Mouse (Mus musculus) left cerebral cortex, adult 18-20 months (tissue): Measurements from ENCODE around the gene Kif1bp. TPM values are rescaled to one million over a fixed set of nuclear protein-coding genes. Genes with fewer than 3 reads are reported as not detected.
"Not testable (repeated sequence)": the region's sequence is repeated elsewhere in the genome, so short reads cannot be mapped to it uniquely, and the experiment has no call there.

Experiments
- DNase-seq, 2 experiments: peaks; one replicate each; pipeline ENCODE4 v3.0.0; 2021 to 2022; ENCODE audit warnings: low spot score in 2 of 2, mixed read lengths in 1 of 2
- long read RNA-seq, 2 experiments: library from polyadenylated mRNA; stranded (forward); transcript quantifications; one replicate each; pipeline ENCODE4 v2.0.0; 2021
- total RNA-seq, 2 experiments: library from RNA; stranded (reverse); gene quantifications; 2 replicates each; pipeline ENCODE4 v1.2.3; 2021

Kif1bp gene
- 100 to 1,000 TPM; 179 to 185 TPM for total RNA-seq
- long read RNA-seq, experiment 1, transcript Kif1bp-201 (7 exons, 2,472 nt) = major isoform, 332 of 359 reads
- long read RNA-seq, experiment 1, partial matches to known transcripts = 19 of 359 reads
- long read RNA-seq, experiment 1, other reads (novel, unspliced or antisense) = 6 of 359 reads
- long read RNA-seq, experiment 2, transcript Kif1bp-201 (7 exons, 2,472 nt) = major isoform, 246 of 263 reads
- long read RNA-seq, experiment 2, partial matches to known transcripts = 3 of 263 reads
- long read RNA-seq, experiment 2, other reads (novel, unspliced or antisense) = 12 of 263 reads

- peak; percentile 97 to 98 for DNase-seq
Observed at GRCm38 (mm10) chr10:62578338-62579100, at the start of gene Kif1bp. TSS of gene Kif1bp (minus strand) at chr10:62578457.

GRCm38 (mm10) chr10:62604161-62604560 lies 25.9 kb upstream of the Kif1bp start:
- no peak for DNase-seq

GRCm38 (mm10) chr10:62603233-62604030 lies 25.2 kb upstream of the Kif1bp start:
- no peak for DNase-seq

- peak; percentile 91 to 94 for DNase-seq
Observed at GRCm38 (mm10) chr10:62602177-62603040, 24.2 kb upstream of the Kif1bp start, which contains the start of gene Ddx21. TSS of gene Ddx21 (minus strand) at chr10:62602281.

GRCm38 (mm10) chr10:62601833-62602176 lies 23.5 kb upstream of the Kif1bp start:
- no peak for DNase-seq

GRCm38 (mm10) chr10:62601053-62601791 lies 23.0 kb upstream of the Kif1bp start:
- DNase-seq = no peak

GRCm38 (mm10) chr10:62600056-62600455 lies 21.8 kb upstream of the Kif1bp start:
- DNase-seq = no peak

GRCm38 (mm10) chr10:62599311-62599710 lies 21.1 kb upstream of the Kif1bp start:
- DNase-seq = not testable (repeated sequence)

- no peak for DNase-seq
Observed at GRCm38 (mm10) chr10:62592496-62592895, 14.2 kb upstream of the Kif1bp start.

GRCm38 (mm10) chr10:62590200-62590599 lies 11.9 kb upstream of the Kif1bp start:
- peak; percentile 89 to 93 for DNase-seq

GRCm38 (mm10) chr10:62588616-62589015 lies 10.4 kb upstream of the Kif1bp start:
- no peak for DNase-seq

GRCm38 (mm10) chr10:62583245-62583644 lies 5.0 kb upstream of the Kif1bp start:
- DNase-seq = no peak

- DNase-seq = no peak
Observed at GRCm38 (mm10) chr10:62582701-62583100, 4.4 kb upstream of the Kif1bp start.

- no peak for DNase-seq
Observed at GRCm38 (mm10) chr10:62582263-62582662, 4.0 kb upstream of the Kif1bp start.

- not testable (repeated sequence) for DNase-seq
Observed at GRCm38 (mm10) chr10:62579129-62579528, 872 bp upstream of the Kif1bp start.

GRCm38 (mm10) chr10:62577673-62578337 lies 452 bp downstream of the Kif1bp start:
- DNase-seq = peak; percentile 24 to 55

GRCm38 (mm10) chr10:62575001-62575400 lies 3.3 kb downstream of the Kif1bp start:
- DNase-seq = no peak

GRCm38 (mm10) chr10:62570126-62570871 lies 8.0 kb downstream of the Kif1bp start:
- no peak for DNase-seq

- DNase-seq = no peak
Observed at GRCm38 (mm10) chr10:62568861-62569260, 9.4 kb downstream of the Kif1bp start.
